Mouse (Mus musculus) erythroblast, embryonic 14.5 days (primary cell): Measurements from ENCODE around the gene 1700010B08Rik.

ENCODE experiments used
- GATA1 ChIP-seq: IDR thresholded peaks from 2 replicates; pipeline ENCODE4 v1.6.1; 2012; ENCODE audit warnings: low read length, inconsistent platforms, mixed read lengths
- TAL1 ChIP-seq: IDR thresholded peaks from 3 replicates; pipeline ENCODE4 v1.6.1; 2012; ENCODE audit warnings: low read length, inconsistent platforms, mixed read lengths

- TF ChIP-seq GATA1 (no peak), TAL1 (no peak)
Measured at GRCm38 (mm10) chr2:173748961-173749659, 29.9 kb downstream of the 1700010B08Rik start.
